Mouse (Mus musculus) liver, postnatal 0 days (tissue): ENCODE measurements at regions not wholly inside any gene's neighbourhood (a gene's known extent, or its start where the extent isn't known, plus 50 kb on each side); places are given as distances from the start of the nearest gene placed in this dataset.

Experiments
- CTCF ChIP-seq: sonication (generic); IDR thresholded peaks from 2 replicates; pipeline ENCODE4 v1.5.1; 2016; ENCODE audit warnings: antibody characterized with exemption, low read depth
- EP300 ChIP-seq: IDR thresholded peaks from 2 replicates; pipeline ENCODE4 v1.6.1; 2016; ENCODE audit warnings: antibody characterized with exemption, low read depth, mild to moderate bottlenecking

DNA sequence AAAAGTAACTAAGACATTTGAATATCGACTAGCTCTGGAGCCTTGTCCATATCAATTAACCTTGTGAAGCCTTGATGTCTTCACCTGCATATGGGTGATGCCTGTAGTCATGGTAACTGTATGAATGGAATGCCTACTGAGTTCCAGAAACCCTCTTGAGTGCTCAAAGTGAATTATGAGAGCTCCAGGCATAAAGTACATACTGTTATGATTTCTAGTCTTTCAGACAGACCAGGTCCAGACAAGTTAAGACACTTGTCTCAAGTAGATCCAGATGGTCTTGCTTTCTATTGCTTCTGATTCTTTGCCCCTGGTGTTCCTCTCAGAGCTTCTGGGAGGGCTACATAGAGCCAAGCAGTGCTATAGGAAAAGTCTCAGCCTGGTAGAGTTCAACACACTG is 112.5 kb upstream of the Lrfn2 start:
- TF ChIP-seq EP300 (no peak), CTCF (no peak)
